Mouse (Mus musculus) intestine, embryonic 16.5 days (tissue): ENCODE measurements around the gene Galnt18. TPM values are rescaled to one million over a fixed set of nuclear protein-coding genes. Genes with fewer than 3 reads are reported as not detected.

Source experiments
- ATAC-seq: fragments of 200-750 bp; cut with Nextera tagmentation; 2 replicates; pipeline ENCODE4 v1.8.0; 2017; ENCODE audit warnings: moderate TSS enrichment, moderate library complexity
- H3K27ac ChIP-seq: fragments of 300-500 bp; sonication (generic); 2 replicates; pipeline ENCODE4 v1.5.1; 2014; ENCODE audit warnings: mild to moderate bottlenecking, low read length
- H3K27me3 ChIP-seq: fragments of 300-500 bp; sonication (generic); replicated peaks from 2 replicates; pipeline ENCODE4 v1.6.1; 2014; ENCODE audit warnings: low read length, control low read depth, mixed read lengths; ENCODE audit not compliant: control insufficient read depth, insufficient read depth
- H3K36me3 ChIP-seq: fragments of 300-500 bp; sonication (generic); 2 replicates; pipeline ENCODE4 v1.6.1; 2014; ENCODE audit warnings: low read length, control low read depth; ENCODE audit not compliant: control insufficient read depth, insufficient read depth
- H3K4me1 ChIP-seq: fragments of 300-500 bp; sonication (generic); 2 replicates; pipeline ENCODE4 v1.6.1; 2014; ENCODE audit warnings: low read length, control low read depth, mixed read lengths; ENCODE audit not compliant: control insufficient read depth, insufficient read depth
- H3K4me2 ChIP-seq: fragments of 300-500 bp; sonication (generic); 2 replicates; pipeline ENCODE4 v1.6.1; 2014; ENCODE audit warnings: low read depth, low read length, control low read depth
- H3K4me3 ChIP-seq: fragments of 300-500 bp; sonication (generic); 2 replicates; pipeline ENCODE4 v1.5.1; 2014; ENCODE audit warnings: mild to moderate bottlenecking, low read length
- H3K9ac ChIP-seq: fragments of 300-500 bp; sonication (generic); 2 replicates; pipeline ENCODE4 v1.6.1; 2014; ENCODE audit warnings: low read depth, low read length
- H3K9me3 ChIP-seq: fragments of 300-500 bp; sonication (generic); 2 replicates; pipeline ENCODE4 v1.6.1; 2016; ENCODE audit warnings: low read length, control low read depth; ENCODE audit not compliant: control insufficient read depth
- WGBS: fragments of 180-500 bp; shearing (Covaris S2); extraction: QIAGEN DNeasy Blood & Tissue Kit; methylation state at CpG from one replicate; pipeline ENCODE4 v1.1.7; 2014; 5-methylcytosine and 5-hydroxymethylcytosine counted together
- polyA plus RNA-seq: library from polyadenylated mRNA; unstranded; fragments of >200 nt; fragmentation: Nextera tagmentation; extraction: Ambion mirVana; gene quantifications from 2 replicates; pipeline ENCODE4 v1.2.1, GENCODE M21; 2015

Gene Galnt18
- polyA plus RNA-seq, 1 experiment from 2014 or later: 17.6 TPM

GRCm38 (mm10) chr7:111744770-111745169 is 35.0 kb downstream of the Galnt18 start:
- H3K4me2 ChIP-seq: no peak overlapping the region
- no peak for ATAC-seq
- no peaks in the 10 kb centered on the region for H3K36me3 ChIP-seq
- H3K4me3 ChIP-seq: no peak overlapping the region
- H3K9ac ChIP-seq: no peak overlapping the region
- H3K4me1 ChIP-seq: no peaks in the 10 kb centered on the region
- no peaks in the 10 kb centered on the region for H3K27me3 ChIP-seq
- H3K9me3 ChIP-seq: no peaks in the 10 kb centered on the region
- no peak overlapping the region for H3K27ac ChIP-seq

- Histone ChIP-seq H3K27me3 (no peaks in the 10 kb centered on the region), H3K4me3 (no peak overlapping the region), H3K4me2 (no peak overlapping the region), H3K27ac (no peak overlapping the region), H3K9me3 (no peaks in the 10 kb centered on the region), H3K36me3 (no peaks in the 10 kb centered on the region), H3K9ac (no peak overlapping the region), H3K4me1 (peaks cover 8% of the 10 kb centered on the region; the same call in 1 of the 2 replicates)
- no peak for ATAC-seq
- WGBS: 57% methylated on average over 2 of the region's 2 CpGs
Observed at GRCm38 (mm10) chr7:111741595-111741994, 38.2 kb downstream of the Galnt18 start.

GRCm38 (mm10) chr7:111740091-111740490 is 39.7 kb downstream of the Galnt18 start:
- no peaks in the 10 kb centered on the region for H3K9me3 ChIP-seq

GRCm38 (mm10) chr7:111739371-111739765 is 40.4 kb downstream of the Galnt18 start:
- ATAC-seq: no peak
- Histone ChIP-seq H3K36me3 (no peaks in the 10 kb centered on the region), H3K9me3 (no peaks in the 10 kb centered on the region), H3K4me1 (peaks cover 8% of the 10 kb centered on the region; the same call in 1 of the 2 replicates), H3K4me3 (no peak overlapping the region), H3K27ac (no peak overlapping the region), H3K4me2 (no peak overlapping the region), H3K27me3 (no peaks in the 10 kb centered on the region), H3K9ac (no peak overlapping the region)
- 54% methylated on average over 5 of the region's 5 CpGs for WGBS

More at GRCm38 (mm10) chr7:111740091-111740490, 39.7 kb downstream of the Galnt18 start:
- peaks cover 8% of the 10 kb centered on the region; the same call in 1 of the 2 replicates for H3K4me1 ChIP-seq
- H3K27ac ChIP-seq: no peak overlapping the region
- WGBS: 79% methylated on average over 6 of the region's 6 CpGs
- ATAC-seq: no peak
- no peak overlapping the region for H3K4me3 ChIP-seq
- no peak overlapping the region for H3K4me2 ChIP-seq
- H3K9ac ChIP-seq: no peak overlapping the region
- H3K27me3 ChIP-seq: no peaks in the 10 kb centered on the region
- no peaks in the 10 kb centered on the region for H3K36me3 ChIP-seq

GRCm38 (mm10) chr7:111738456-111739370 is 41.1 kb downstream of the Galnt18 start:
- no peak overlapping the region for H3K4me2 ChIP-seq
- H3K4me3 ChIP-seq: no peak overlapping the region
- 59% methylated on average over 10 of the region's 10 CpGs for WGBS
- no peak for ATAC-seq
- no peaks in the 10 kb centered on the region for H3K27me3 ChIP-seq
- no peak overlapping the region for H3K27ac ChIP-seq
- no peak overlapping the region for H3K9ac ChIP-seq
- peaks cover 8% of the 10 kb centered on the region; the same call in 1 of the 2 replicates for H3K4me1 ChIP-seq
- no peaks in the 10 kb centered on the region for H3K9me3 ChIP-seq
- H3K36me3 ChIP-seq: no peaks in the 10 kb centered on the region

GRCm38 (mm10) chr7:111737426-111737825 is 42.4 kb downstream of the Galnt18 start:
- H3K4me1 ChIP-seq: peaks cover 8% of the 10 kb centered on the region; the same call in 1 of the 2 replicates
- no peak overlapping the region for H3K9ac ChIP-seq
- no peak for ATAC-seq
- H3K27ac ChIP-seq: no peak overlapping the region
- no peaks in the 10 kb centered on the region for H3K27me3 ChIP-seq
- no peaks in the 10 kb centered on the region for H3K9me3 ChIP-seq
- H3K4me2 ChIP-seq: no peak overlapping the region
- H3K4me3 ChIP-seq: no peak overlapping the region
- H3K36me3 ChIP-seq: no peaks in the 10 kb centered on the region
- WGBS: 39% methylated on average over 7 of the region's 7 CpGs

- ATAC-seq: no peak
Observed at GRCm38 (mm10) chr7:111736365-111736764, 43.4 kb downstream of the Galnt18 start.

GRCm38 (mm10) chr7:111730346-111731269 is 49.2 kb downstream of the Galnt18 start:
- Histone ChIP-seq H3K9ac (no peak overlapping the region), H3K27ac (no peak overlapping the region), H3K36me3 (no peaks in the 10 kb centered on the region), H3K4me1 (no peaks in the 10 kb centered on the region), H3K4me2 (no peak overlapping the region), H3K4me3 (no peak overlapping the region), H3K27me3 (no peaks in the 10 kb centered on the region), H3K9me3 (no peaks in the 10 kb centered on the region)
- WGBS: 79% methylated on average over 8 of the region's 8 CpGs
- no peak for ATAC-seq

More at GRCm38 (mm10) chr7:111736365-111736764, 43.4 kb downstream of the Galnt18 start:
- Histone ChIP-seq H3K4me3 (no peak overlapping the region), H3K27ac (no peak overlapping the region), H3K9me3 (no peaks in the 10 kb centered on the region), H3K4me2 (no peak overlapping the region), H3K9ac (no peak overlapping the region), H3K36me3 (no peaks in the 10 kb centered on the region), H3K4me1 (peaks cover 8% of the 10 kb centered on the region; the same call in 1 of the 2 replicates), H3K27me3 (no peaks in the 10 kb centered on the region)
- 60% methylated on average over 3 of the region's 3 CpGs for WGBS

GRCm38 (mm10) chr7:111726928-111727327 is 52.8 kb downstream of the Galnt18 start:
- whole genome bisulfite sequencing: 35% methylated on average over 2 of the region's 2 CpGs
- Histone ChIP-seq H3K27ac (no peak overlapping the region), H3K9me3 (no peaks in the 10 kb centered on the region), H3K4me1 (no peaks in the 10 kb centered on the region), H3K27me3 (no peaks in the 10 kb centered on the region), H3K4me2 (no peak overlapping the region), H3K9ac (no peak overlapping the region), H3K4me3 (no peak overlapping the region), H3K36me3 (no peaks in the 10 kb centered on the region)
- no peak for ATAC-seq
